Mouse (Mus musculus) midbrain, embryonic 11.5 days (tissue): ENCODE results near the gene Gjd3. TPM values are rescaled to one million over a fixed set of nuclear protein-coding genes. Genes with fewer than 3 reads are reported as not detected.
A peak's percentile ranks its signal among the peaks of the same experiment; 100 is the strongest.

Experiments
- ATAC-seq: fragments of 200-750 bp; cut with Nextera tagmentation; 2 replicates; pipeline ENCODE4 v1.8.0; 2017; ENCODE audit warnings: moderate TSS enrichment, moderate library complexity; ENCODE audit not compliant: low FRiP score
- DNase-seq: peaks from one replicate; pipeline ENCODE4 v3.0.0; 2015; ENCODE audit warnings: low spot score; ENCODE audit errors: missing footprints
- H3K27ac ChIP-seq: fragments of 300-500 bp; sonication (generic); 2 replicates; pipeline ENCODE4 v1.5.1; 2014; ENCODE audit warnings: low read depth, low read length
- H3K27me3 ChIP-seq: fragments of 300-500 bp; sonication (generic); 2 replicates; pipeline ENCODE4 v1.6.1; 2014; ENCODE audit warnings: mild to moderate bottlenecking, low read length, moderate library complexity, mixed read lengths; ENCODE audit not compliant: control insufficient read depth, insufficient read depth
- H3K36me3 ChIP-seq: fragments of 300-500 bp; sonication (generic); 2 replicates; pipeline ENCODE4 v1.6.1; 2014; ENCODE audit warnings: mild to moderate bottlenecking, low read length, moderate library complexity, mixed read lengths; ENCODE audit not compliant: control insufficient read depth, insufficient read depth
- H3K4me1 ChIP-seq: fragments of 300-500 bp; sonication (generic); 2 replicates; pipeline ENCODE4 v1.6.1; 2014; ENCODE audit warnings: low read length; ENCODE audit not compliant: control insufficient read depth, insufficient read depth
- H3K4me2 ChIP-seq: fragments of 300-500 bp; sonication (generic); 2 replicates; pipeline ENCODE4 v1.6.1; 2014; ENCODE audit warnings: mild to moderate bottlenecking, moderate library complexity
- H3K4me3 ChIP-seq: fragments of 300-500 bp; sonication (generic); 2 replicates; pipeline ENCODE4 v1.5.1; 2014; ENCODE audit warnings: low read depth, low read length
- H3K9ac ChIP-seq: fragments of 300-500 bp; sonication (generic); 2 replicates; pipeline ENCODE4 v1.6.1; 2014; ENCODE audit warnings: low read length
- H3K9me3 ChIP-seq: fragments of 300-500 bp; sonication (generic); 2 replicates; pipeline ENCODE4 v1.6.1; 2016; ENCODE audit warnings: low read length; ENCODE audit not compliant: control insufficient read depth
- WGBS: fragments of 180-500 bp; shearing (Covaris S2); extraction: QIAGEN DNeasy Blood & Tissue Kit; methylation state at CpG from one replicate; pipeline ENCODE4 v1.1.7; 2014; 5-methylcytosine and 5-hydroxymethylcytosine counted together
- polyA plus RNA-seq: library from polyadenylated mRNA; unstranded; fragments of >200 nt; fragmentation: Nextera tagmentation; extraction: Ambion mirVana; gene quantifications from 2 replicates; pipeline ENCODE4 v1.2.1, GENCODE M21; 2014

The Gjd3 gene
- polyA plus RNA-seq, 1 experiment from 2014 or later, result not detected

- peaks cover 15% of the 10 kb centered on the region for H3K27me3 ChIP-seq
- H3K4me1 ChIP-seq, result peaks cover 91% of the 10 kb centered on the region
- 35% methylated on average over 9 of the region's 9 CpGs for WGBS
- H3K4me2 ChIP-seq, result peak overlapping the region; percentile 7; the same call in 1 of the 2 replicates
- 0 out of 2 replicates have a peak overlapping the region, but pooled peaks have one; percentile 30 for H3K27ac ChIP-seq
- ATAC-seq, result 0 out of 2 replicates have a peak, but pooled peaks have one; percentile 18
- peak; percentile 89 for DNase-seq
- H3K36me3 ChIP-seq, result no peaks in the 10 kb centered on the region
- no peaks in the 10 kb centered on the region for H3K9me3 ChIP-seq
- 0 out of 2 replicates have a peak overlapping the region, but pooled peaks have one; percentile 34 for H3K9ac ChIP-seq
- no peak overlapping the region for H3K4me3 ChIP-seq
Observed at GRCm38 (mm10) chr11:98966499-98967141, 16.2 kb downstream of the Gjd3 start.

GRCm38 (mm10) chr11:98965416-98966077 lies 17.3 kb downstream of the Gjd3 start:
- Histone ChIP-seq H3K27me3 (peaks cover 24% of the 10 kb centered on the region), H3K4me1 (peaks cover 99% of the 10 kb centered on the region), H3K4me2 (peak overlapping the region; percentile 34), H3K4me3 (peak overlapping the region; percentile 4; the same call in 1 of the 2 replicates), H3K9me3 (no peaks in the 10 kb centered on the region), H3K9ac (peak overlapping the region; percentile 54), H3K36me3 (no peaks in the 10 kb centered on the region), H3K27ac (peak overlapping the region; percentile 30; the same call in 1 of the 2 replicates)
- peak; percentile 87 for DNase-seq
- WGBS, result 4% methylated on average over 11 of the region's 11 CpGs
- ATAC-seq, result no peak

- Histone ChIP-seq H3K27ac (peak overlapping the region; percentile 10; the same call in 1 of the 2 replicates), H3K9me3 (no peaks in the 10 kb centered on the region), H3K4me2 (peak overlapping the region; percentile 34), H3K27me3 (peaks cover 26% of the 10 kb centered on the region), H3K9ac (peak overlapping the region; percentile 54), H3K36me3 (no peaks in the 10 kb centered on the region), H3K4me1 (peaks cover 96% of the 10 kb centered on the region), H3K4me3 (peak overlapping the region; percentile 4; the same call in 1 of the 2 replicates)
- peak; percentile 90 for DNase-seq
- no peak for ATAC-seq
- WGBS, result 19% methylated on average over 15 of the region's 15 CpGs
Observed at GRCm38 (mm10) chr11:98964616-98965415, 18.0 kb downstream of the Gjd3 start.

- Histone ChIP-seq H3K27me3 (peaks cover 26% of the 10 kb centered on the region), H3K4me1 (peaks cover 95% of the 10 kb centered on the region), H3K9me3 (no peaks in the 10 kb centered on the region), H3K4me2 (peak overlapping the region; percentile 67), H3K9ac (peak overlapping the region; percentile 40; the same call in 1 of the 2 replicates), H3K27ac (no peak overlapping the region), H3K36me3 (no peaks in the 10 kb centered on the region), H3K4me3 (no peak overlapping the region)
- DNase-seq, result peak; percentile 86
- 29% methylated on average over 6 of the region's 6 CpGs for WGBS
- ATAC-seq, result no peak
Observed at GRCm38 (mm10) chr11:98964201-98964615, 18.6 kb downstream of the Gjd3 start.

GRCm38 (mm10) chr11:98963191-98964021 lies 19.4 kb downstream of the Gjd3 start:
- Histone ChIP-seq H3K27me3 (peaks cover 26% of the 10 kb centered on the region), H3K36me3 (no peaks in the 10 kb centered on the region), H3K4me1 (peaks cover 90% of the 10 kb centered on the region), H3K9me3 (no peaks in the 10 kb centered on the region), H3K9ac (peak overlapping the region; percentile 56), H3K27ac (no peak overlapping the region), H3K4me2 (peak overlapping the region; percentile 67), H3K4me3 (peak overlapping the region; percentile 26)
- ATAC-seq (0 out of 2 replicates have a peak, but pooled peaks have one; percentile 19), DNase-seq (peak; percentile 93)
- WGBS, result 0% methylated on average over 32 of the region's 32 CpGs

GRCm38 (mm10) chr11:98962421-98963095 lies 20.3 kb downstream of the Gjd3 start:
- DNase-seq (peak; percentile 90), ATAC-seq (no peak)
- Histone ChIP-seq H3K4me1 (peaks cover 82% of the 10 kb centered on the region), H3K9me3 (no peaks in the 10 kb centered on the region), H3K27ac (no peak overlapping the region), H3K9ac (no peak overlapping the region; the same call in 1 of the 2 replicates), H3K4me3 (peak overlapping the region; percentile 26), H3K4me2 (peak overlapping the region; percentile 67), H3K36me3 (no peaks in the 10 kb centered on the region), H3K27me3 (peaks cover 26% of the 10 kb centered on the region)
- 3% methylated on average over 12 of the region's 12 CpGs for WGBS

GRCm38 (mm10) chr11:98961766-98962165 lies 21.1 kb downstream of the Gjd3 start:
- H3K36me3 ChIP-seq, result no peaks in the 10 kb centered on the region
- 7% methylated on average over 8 of the region's 8 CpGs for WGBS
- H3K4me2 ChIP-seq, result peak overlapping the region; percentile 100
- H3K4me3 ChIP-seq, result peak overlapping the region; percentile 62
- DNase-seq (no peak), ATAC-seq (no peak)
- peaks cover 74% of the 10 kb centered on the region for H3K4me1 ChIP-seq
- peaks cover 26% of the 10 kb centered on the region for H3K27me3 ChIP-seq
- peak overlapping the region; percentile 70; the same call in 1 of the 2 replicates for H3K9ac ChIP-seq
- H3K9me3 ChIP-seq, result no peaks in the 10 kb centered on the region
- H3K27ac ChIP-seq, result no peak overlapping the region
